In genomic region chr6:33466168-33466839, GRCm38 (mm10) we compare ENCODE assay signal across 24 mouse cellular contexts.
DNase-seq lines count a peak whose midpoint lies in the region; ATAC-seq lines count a peak whose summit lies in the region.
"Had no signal": no experiment of that assay in that cellular context is flagged by ENCODE, and none has a peak within 500 bp of the region (broad histone marks: within the 10 kb centered on the region; RNA-seq: fewer than 3 reads in every experiment).

No protein-coding gene starts in this region.

- WGBS in liver, embryonic 11.5 days, result 57% methylated on average over 5 of the region's 5 CpGs
- WGBS in liver, embryonic 15.5 days (ENCODE audit: insufficient replicate concordance), result 36% methylated on average over 5 of the region's 5 CpGs

- no peak overlapping the region for H3K9ac ChIP-seq in liver, embryonic 11.5 days (ENCODE audit: low read depth, low read length)
- H3K9ac ChIP-seq in liver, embryonic 15.5 days, result no peak overlapping the region
- H3K9ac ChIP-seq: embryonic facial prominence, embryonic 12.5 days; forebrain, embryonic 15.5 days; heart, embryonic 15.5 days; hindbrain, embryonic 13.5 days had no signal

- no peak overlapping the region for H3K4me3 ChIP-seq in liver, embryonic 11.5 days (ENCODE audit: low read depth, low read length)
- H3K4me3 ChIP-seq in liver, embryonic 15.5 days (replicated peaks), result no peak overlapping the region
- H3K4me3 ChIP-seq: embryonic facial prominence, embryonic 12.5 days; forebrain, embryonic 10.5 days; forebrain, embryonic 15.5 days; heart, adult 2 months; heart, embryonic 15.5 days; hindbrain, embryonic 13.5 days had no signal

- DNase-seq in liver, embryonic 11.5 days (ENCODE audit: low spot score), result no peak
- DNase-seq in liver, result no peak
- no peak for DNase-seq in layer of hippocampus, adult 9-11 months
- DNase-seq in left cerebral cortex, adult 8-10 months (ENCODE audit: low spot score in 2 of 2), result no peak
- DNase-seq in right cerebral cortex, adult 2 months (ENCODE audit: low spot score in 2 of 2), result no peak
- DNase-seq: adrenal gland, adult 2 months; adrenal gland, postnatal 25 days; cerebellum, adult 11-12 months; cerebellum, adult 9-10 months; cerebellum, postnatal 25 days; gastrocnemius, postnatal 10 days; heart, adult 2 months; heart, postnatal 14 days had no signal

- no peaks in the 10 kb centered on the region for H3K9me3 ChIP-seq in liver, embryonic 11.5 days (ENCODE audit: control insufficient read depth, low read length)
- H3K9me3 ChIP-seq in liver, embryonic 15.5 days (replicated peaks), result no peaks in the 10 kb centered on the region
- H3K9me3 ChIP-seq: embryonic facial prominence, embryonic 12.5 days; forebrain, embryonic 10.5 days; forebrain, embryonic 15.5 days; heart, embryonic 15.5 days; hindbrain, embryonic 13.5 days had no signal

- H3K36me3 ChIP-seq in liver, embryonic 11.5 days (ENCODE audit: control insufficient read depth, insufficient read depth, low read length), result no peaks in the 10 kb centered on the region; the same call in 1 of the 2 replicates
- H3K36me3 ChIP-seq in liver, embryonic 15.5 days (replicated peaks), result no peaks in the 10 kb centered on the region
- H3K36me3 ChIP-seq: embryonic facial prominence, embryonic 12.5 days; forebrain, embryonic 10.5 days; forebrain, embryonic 15.5 days; heart, embryonic 15.5 days had no signal

- peak; percentile 94 for ATAC-seq in liver, embryonic 11.5 days (replicated peaks; ENCODE audit: low FRiP score)
- ATAC-seq in erythroid progenitor cell, adult 5-6 weeks (replicated peaks; ENCODE audit: low FRiP score, poor library complexity, severe bottlenecking), result peak; percentile 54; the same call in 1 of the 2 replicates
- peak; percentile 97 for ATAC-seq in liver, embryonic 15.5 days (ENCODE audit: insufficient read depth)
- ATAC-seq in megakaryocyte-erythroid progenitor cell, adult 5-6 weeks (replicated peaks; ENCODE audit: low FRiP score, low TSS enrichment, poor library complexity, severe bottlenecking), result peak; percentile 87
- ATAC-seq: hindbrain, postnatal 0 days had no signal

- peaks cover 8% of the 10 kb centered on the region; the same call in 1 of the 2 replicates for H3K4me1 ChIP-seq in liver, embryonic 11.5 days (replicated peaks; ENCODE audit: control insufficient read depth, insufficient read depth, low read length)
- peaks cover 21% of the 10 kb centered on the region for H3K4me1 ChIP-seq in liver, embryonic 15.5 days (replicated peaks)
- H3K4me1 ChIP-seq: embryonic facial prominence, embryonic 12.5 days; heart, embryonic 15.5 days had no signal

- H3K27ac ChIP-seq in liver, embryonic 11.5 days (ENCODE audit: low read depth, low read length), result no peak overlapping the region; the same call in 1 of the 2 replicates
- H3K27ac ChIP-seq in liver, embryonic 15.5 days (replicated peaks), result peak overlapping the region; percentile 75
- H3K27ac ChIP-seq: embryonic facial prominence, embryonic 12.5 days; forebrain, embryonic 10.5 days; heart, adult 2 months; heart, embryonic 15.5 days; hindbrain, postnatal 0 days had no signal

- peak overlapping the region; percentile 44 for H3K4me2 ChIP-seq in liver, embryonic 11.5 days
- peak overlapping the region; percentile 45 for H3K4me2 ChIP-seq in liver, embryonic 15.5 days
- H3K4me2 ChIP-seq: embryonic facial prominence, embryonic 12.5 days; forebrain, embryonic 15.5 days; heart, embryonic 11.5 days; heart, embryonic 15.5 days; hindbrain, embryonic 13.5 days had no signal

- no peaks in the 10 kb centered on the region for H3K27me3 ChIP-seq in liver, embryonic 11.5 days (replicated peaks; ENCODE audit: control insufficient read depth, insufficient read depth, low read length)
- no peaks in the 10 kb centered on the region for H3K27me3 ChIP-seq in liver, embryonic 15.5 days
- H3K27me3 ChIP-seq: CH12.LX; embryonic facial prominence, embryonic 12.5 days; forebrain, embryonic 15.5 days; heart, embryonic 15.5 days; hindbrain, embryonic 13.5 days had no signal
